Comparison of ENCODE assay signal across 9 mouse cellular contexts in the genomic region with DNA sequence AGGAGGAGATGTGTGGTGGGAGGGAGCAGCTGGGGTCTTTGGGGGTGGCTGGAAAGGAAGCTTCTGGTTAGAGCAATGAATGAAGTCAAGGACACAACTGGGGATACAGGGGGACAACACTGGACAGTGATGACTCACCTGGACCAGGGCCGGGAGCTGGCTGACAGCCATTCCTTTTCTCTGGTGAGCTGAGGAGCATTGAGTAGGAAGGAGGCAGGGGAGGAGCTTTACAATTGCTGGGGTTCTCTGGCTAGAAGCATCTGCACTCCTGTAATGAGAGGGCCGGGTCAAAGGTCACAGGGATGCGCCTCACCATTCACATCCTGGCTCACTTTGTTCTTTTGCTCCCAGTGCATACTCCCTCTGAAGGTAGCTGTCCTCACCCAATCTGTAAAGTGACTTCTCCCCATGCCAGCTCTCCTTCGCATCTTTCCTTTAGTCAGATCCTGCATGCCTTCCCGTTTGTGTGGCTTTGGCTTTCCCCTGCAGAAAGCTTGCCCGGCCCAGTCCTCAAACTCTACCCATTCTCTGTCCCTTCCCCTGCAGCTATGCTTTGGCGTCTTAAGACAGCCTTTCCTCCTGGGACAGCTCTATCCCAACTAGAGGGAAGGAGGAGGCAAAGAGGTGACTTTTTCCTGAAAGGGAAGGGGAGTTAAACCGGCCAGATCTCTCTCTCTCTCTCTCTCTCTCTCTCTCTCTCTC. TPM values are rescaled to one million over a fixed set of nuclear protein-coding genes. Genes with fewer than 3 reads are reported as not detected.
DNase-seq lines count a peak whose midpoint lies in the region; ATAC-seq and TF ChIP-seq lines count a peak whose summit lies in the region.
"Had no signal": no experiment of that assay in that cellular context is flagged by ENCODE, and none has a peak within 500 bp of the region (broad histone marks: within the 10 kb centered on the region; RNA-seq: fewer than 3 reads in every experiment).

No protein-coding gene starts in this region.

- intact Hi-C loops in left cerebral cortex, adult 2 months (cut with DNase I) = loop anchor here (2.0 to 5.0 kb wide), 2 partner anchors 46 kb away; a partner anchor contains a TSS

- peak overlapping the region; percentile 76 for H3K9ac ChIP-seq in forebrain, embryonic 13.5 days

- TF ChIP-seq POLR2A in olfactory bulb, adult 2 months (IDR thresholded peaks at IDR 0.05; ENCODE audit: insufficient read depth, low read depth, low read length) = no peak

- ATAC-seq in forebrain, embryonic 13.5 days = 0 out of 2 replicates have a peak, but pooled peaks have one; percentile 2

- no peaks in the 10 kb centered on the region for H3K27me3 ChIP-seq in forebrain, embryonic 13.5 days

- 44% methylated on average over 8 of the region's 8 CpGs for WGBS in forebrain, embryonic 13.5 days
- 42% methylated on average over 8 of the region's 8 CpGs for WGBS in olfactory bulb, adult 2 months

- H3K4me1 ChIP-seq in forebrain, embryonic 13.5 days = peaks cover 13% of the 10 kb centered on the region
- peaks cover 9% of the 10 kb centered on the region for H3K4me1 ChIP-seq in olfactory bulb, adult 2 months (ENCODE audit: control insufficient read depth, insufficient read depth, low read length)

- H3K36me3 ChIP-seq in forebrain, embryonic 13.5 days (ENCODE audit: poor library complexity, severe bottlenecking) = peaks cover 43% of the 10 kb centered on the region

- peaks cover 6% of the 10 kb centered on the region; the same call in 1 of the 2 replicates for H3K9me3 ChIP-seq in forebrain, embryonic 13.5 days (replicated peaks)

- peak overlapping the region; percentile 27 for H3K4me3 ChIP-seq in left cerebral cortex, adult 2 months
- H3K4me3 ChIP-seq in forebrain, embryonic 13.5 days = peak overlapping the region; percentile 51
- peak overlapping the region; percentile 71 for H3K4me3 ChIP-seq in olfactory bulb, adult 2 months (ENCODE audit: insufficient read depth, low read depth, low read length)

- TF ChIP-seq CTCF in left cerebral cortex, adult 2 months (IDR thresholded peaks at IDR 0.05) = no peak
- TF ChIP-seq CTCF in olfactory bulb, adult 2 months (IDR thresholded peaks at IDR 0.05; ENCODE audit: insufficient read depth, low read depth, low read length) = no peak

- H3K27ac ChIP-seq in left cerebral cortex, adult 2 months = no peak overlapping the region
- H3K27ac ChIP-seq in forebrain, embryonic 13.5 days = no peak overlapping the region; the same call in 1 of the 2 replicates
- H3K27ac ChIP-seq in olfactory bulb, adult 2 months (ENCODE audit: insufficient read depth, low read depth, low read length) = no peak overlapping the region

- DNase-seq in left cerebral cortex, adult 2 months (ENCODE audit: extremely low spot score in 1 of 2, low spot score in 2 of 2) = no peak
- no peak for DNase-seq in left cerebral cortex, adult 9 months (ENCODE audit: low spot score in 2 of 2)
- peak; percentile 15 to 19 for DNase-seq in adrenal gland, postnatal 4 days (ENCODE audit: low spot score in 2 of 2)
- DNase-seq in kidney, postnatal 14 days = peak; percentile 4
- DNase-seq in spleen, adult 12 weeks (ENCODE audit: low spot score) = no peak
- no peak for DNase-seq in natural killer cell, adult 2 months (ENCODE audit: low spot score in 2 of 2)

- H3K4me2 ChIP-seq in forebrain, embryonic 13.5 days = peak overlapping the region; percentile 76

RNA-seq across cellular contexts. Expression of a gene that starts 1.1 kb away (rescaled TPM):
- 1 to 10 TPM; 6.5 TPM for total RNA-seq in left cerebral cortex, adult 2 months (2021)
- total RNA-seq in adrenal gland, postnatal 4 days (2021) = 1 to 10 TPM; 6.0 to 6.7 TPM
- polyA plus RNA-seq in forebrain, embryonic 13.5 days (2015; fragmentation: Nextera tagmentation; extraction: Ambion mirVana) = 16.7 and 17.6 TPM in 2 replicates
- not detected in 2 replicates for polyA plus RNA-seq in olfactory bulb, adult 2 months (2012; ENCODE audit: insufficient read depth, insufficient read length, low replicate concordance, missing spikeins)

RNA-seq across cellular contexts. Expression of a gene that starts 29.6 kb away (rescaled TPM):
- 10 to 100 TPM; 23.8 to 24.8 TPM for total RNA-seq in left cerebral cortex, adult 2 months (2021)
- 10 to 100 TPM; 10.3 to 10.7 TPM for total RNA-seq in adrenal gland, postnatal 4 days (2021)
- 40.6 and 43.9 TPM in 2 replicates for polyA plus RNA-seq in forebrain, embryonic 13.5 days (2015; fragmentation: Nextera tagmentation; extraction: Ambion mirVana)
- polyA plus RNA-seq in olfactory bulb, adult 2 months (2012; ENCODE audit: insufficient read depth, insufficient read length, low replicate concordance, missing spikeins) = not detected in 2 replicates

RNA-seq across cellular contexts. Expression of a gene that starts 35.9 kb away (rescaled TPM):
- total RNA-seq in left cerebral cortex, adult 2 months (2021) = not detected
- not detected for total RNA-seq in adrenal gland, postnatal 4 days (2021)
- not detected in 2 replicates for polyA plus RNA-seq in forebrain, embryonic 13.5 days (2015; fragmentation: Nextera tagmentation; extraction: Ambion mirVana)
- not detected in 2 replicates for polyA plus RNA-seq in olfactory bulb, adult 2 months (2012; ENCODE audit: insufficient read depth, insufficient read length, low replicate concordance, missing spikeins)
- polyA plus RNA-seq: Patski had no signal

RNA-seq across cellular contexts. Expression of a gene that starts 45.0 kb away (rescaled TPM):
- 1 to 10 TPM; 3.0 to 4.3 TPM for total RNA-seq in left cerebral cortex, adult 2 months (2021)
- total RNA-seq in adrenal gland, postnatal 4 days (2021) = under 1 TPM; 0.64 to 0.71 TPM
- polyA plus RNA-seq in forebrain, embryonic 13.5 days (2015; fragmentation: Nextera tagmentation; extraction: Ambion mirVana) = 1.1 and 1.5 TPM in 2 replicates
- not detected in 2 replicates for polyA plus RNA-seq in olfactory bulb, adult 2 months (2012; ENCODE audit: insufficient read depth, insufficient read length, low replicate concordance, missing spikeins)

RNA-seq across cellular contexts. Expression of a gene that starts 45.1 kb away (rescaled TPM):
- 1 to 10 TPM; 5.3 to 6.7 TPM for total RNA-seq in left cerebral cortex, adult 2 months (2021)
- total RNA-seq in adrenal gland, postnatal 4 days (2021) = 1 to 10 TPM; 1.8 to 2.9 TPM
- polyA plus RNA-seq in forebrain, embryonic 13.5 days (2015; fragmentation: Nextera tagmentation; extraction: Ambion mirVana) = 2.2 and 2.3 TPM in 2 replicates
- not detected in 2 replicates for polyA plus RNA-seq in olfactory bulb, adult 2 months (2012; ENCODE audit: insufficient read depth, insufficient read length, low replicate concordance, missing spikeins)

Comparison
In these comparisons a context has a peak if more than half of its experiments do, and no peak if none do; other contexts are left out.
1. DNase-seq: peak in adrenal gland, postnatal 4 days (2 of 2) and kidney, postnatal 14 days (single experiment); none in left cerebral cortex, adult 2 months (0 of 2), left cerebral cortex, adult 9 months (0 of 2), spleen, adult 12 weeks (single experiment) and natural killer cell, adult 2 months (0 of 2).
2. Peak in every context shown above with its lines, with median percentiles within 50 percentile points of each other: H3K4me3 ChIP-seq.